In genomic region chr12:27076107-27076738, GRCm38 (mm10) we compare ENCODE assay signal across 21 mouse cellular contexts.
"Had no signal": no experiment of that assay in that cellular context is flagged by ENCODE, and none has a peak within 500 bp of the region (broad histone marks: within the 10 kb centered on the region; RNA-seq: fewer than 3 reads in every experiment).

No protein-coding gene starts in this region.

- H3K27me3 ChIP-seq: limb, embryonic 13.5 days; liver, embryonic 12.5 days; liver, embryonic 15.5 days; lung, embryonic 15.5 days; megakaryocyte, embryonic 14.5 days; neural tube, embryonic 12.5 days; stomach, embryonic 15.5 days had no signal

- H3K9ac ChIP-seq: limb, embryonic 13.5 days; liver, embryonic 12.5 days; liver, embryonic 15.5 days; lung, embryonic 15.5 days; neural tube, embryonic 12.5 days; stomach, embryonic 15.5 days had no signal

- DNase-seq: kidney, adult 9 months; kidney, postnatal 14 days; kidney, postnatal 4 days; liver; lung, adult 18-20 months; lung, postnatal 10 days; lung, postnatal 36 days; midbrain, embryonic 14.5 days; right cerebral cortex, postnatal 25 days; spleen, adult 18-20 months; thymus, adult 18-20 months; thymus, postnatal 36 days had no signal

- H3K27ac ChIP-seq: limb, embryonic 10.5 days; limb, embryonic 13.5 days; liver, embryonic 12.5 days; liver, embryonic 15.5 days; lung, embryonic 15.5 days; midbrain, embryonic 10.5 days; neural tube, embryonic 12.5 days; stomach, embryonic 15.5 days had no signal

- H3K4me1 ChIP-seq: limb, embryonic 13.5 days; liver, embryonic 12.5 days; liver, embryonic 15.5 days; lung, embryonic 15.5 days; megakaryocyte, embryonic 14.5 days; stomach, embryonic 15.5 days had no signal

- H3K9me3 ChIP-seq: limb, embryonic 10.5 days; limb, embryonic 13.5 days; liver, embryonic 12.5 days; liver, embryonic 15.5 days; lung, embryonic 15.5 days; midbrain, embryonic 10.5 days; neural tube, embryonic 12.5 days; stomach, embryonic 15.5 days had no signal

- ATAC-seq: liver, embryonic 12.5 days had no signal

- H3K4me2 ChIP-seq: limb, embryonic 13.5 days; liver, embryonic 12.5 days; liver, embryonic 15.5 days; lung, embryonic 15.5 days; neural tube, embryonic 12.5 days; stomach, embryonic 15.5 days had no signal

- H3K4me3 ChIP-seq: limb, embryonic 10.5 days; limb, embryonic 13.5 days; liver, embryonic 12.5 days; liver, embryonic 15.5 days; lung, embryonic 15.5 days; megakaryocyte, embryonic 14.5 days; midbrain, embryonic 10.5 days; neural tube, embryonic 12.5 days; stomach, embryonic 15.5 days had no signal

- H3K36me3 ChIP-seq: limb, embryonic 10.5 days; limb, embryonic 13.5 days; liver, embryonic 12.5 days; liver, embryonic 15.5 days; lung, embryonic 15.5 days; midbrain, embryonic 10.5 days; neural tube, embryonic 12.5 days; stomach, embryonic 15.5 days had no signal
